Mouse (Mus musculus) MEL-GATA-1-ER (cell line): ENCODE measurements around the gene Gm28551.
A peak's percentile ranks its signal among the peaks of the same experiment; 100 is the strongest.
"Not testable (repeated sequence)": the region's sequence is repeated elsewhere in the genome, so short reads cannot be mapped to it uniquely, and the experiment has no call there.

Experiments used
- DNase-seq: peaks from one replicate; pipeline ENCODE4 v3.0.0-alpha.2; 2012; ENCODE audit warnings: low read depth; ENCODE audit errors: extremely low read depth

Gene Gm28551

GRCm38 (mm10) chr1:53352327-53353261, at the start of gene Gm28551, which contains the start of the genes Asdurf and Asnsd1:
Gene Gm28551 (minus strand): TSS chr1:53352667.
Gene Asdurf (minus strand): TSS chr1:53352619.
Gene Asnsd1 (minus strand): TSS chr1:53352752.
- DNase-seq, result peak; percentile 92

GRCm38 (mm10) chr1:53393936-53394760, 41.7 kb upstream of the Gm28551 start:
- not testable (repeated sequence) for DNase-seq

- no peak for DNase-seq
Observed at GRCm38 (mm10) chr1:53388762-53389161, 36.3 kb upstream of the Gm28551 start.

DNA sequence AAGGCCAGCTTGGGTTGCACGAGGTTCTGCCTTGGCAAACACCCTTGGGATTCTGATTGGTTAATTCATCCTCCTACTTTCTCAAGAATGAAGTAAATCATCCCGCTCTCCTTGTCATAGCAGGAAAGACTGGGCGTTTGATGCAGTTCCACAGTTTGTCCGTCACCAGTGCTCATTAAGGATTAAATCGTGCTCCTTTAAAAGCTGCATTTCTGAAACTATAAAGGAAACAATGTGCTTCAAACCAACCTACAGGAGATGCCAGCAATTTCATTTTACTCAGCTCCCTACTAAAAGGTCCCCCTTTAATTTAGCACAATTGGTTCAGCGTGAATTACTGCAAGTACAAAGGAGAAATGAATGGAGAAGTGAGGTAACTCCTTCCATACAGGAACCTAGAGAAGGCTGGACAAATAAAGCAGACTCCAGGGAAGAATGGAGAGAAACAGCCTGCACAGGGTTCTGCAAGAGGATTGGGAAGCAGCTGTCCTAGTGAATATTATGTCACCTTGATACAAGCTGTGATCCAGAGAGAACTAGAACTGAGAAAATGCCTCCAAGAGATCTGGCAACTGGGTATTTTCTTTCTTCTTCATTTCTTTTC, 31.7 kb upstream of the Gm28551 start:
- DNase-seq, result no peak

DNA sequence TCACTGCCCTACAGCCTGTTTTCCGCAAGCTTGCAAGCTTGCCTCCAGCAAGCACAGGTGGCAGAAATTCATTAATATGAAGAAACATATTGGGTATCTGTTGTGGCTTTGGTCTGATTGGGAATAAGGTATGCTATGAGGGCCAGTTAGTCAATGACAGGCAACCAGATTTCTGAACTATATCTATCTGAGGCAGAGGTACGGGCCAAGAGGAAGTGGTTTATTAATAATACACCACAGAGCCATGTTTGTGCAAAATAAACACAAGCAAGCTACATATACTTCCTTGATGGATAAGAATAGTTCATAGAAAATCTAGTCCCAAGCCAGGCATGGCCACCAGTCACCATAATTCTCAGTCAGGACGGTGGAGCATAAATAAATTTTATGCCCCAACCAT, 25.3 kb upstream of the Gm28551 start:
- DNase-seq, result no peak

DNA sequence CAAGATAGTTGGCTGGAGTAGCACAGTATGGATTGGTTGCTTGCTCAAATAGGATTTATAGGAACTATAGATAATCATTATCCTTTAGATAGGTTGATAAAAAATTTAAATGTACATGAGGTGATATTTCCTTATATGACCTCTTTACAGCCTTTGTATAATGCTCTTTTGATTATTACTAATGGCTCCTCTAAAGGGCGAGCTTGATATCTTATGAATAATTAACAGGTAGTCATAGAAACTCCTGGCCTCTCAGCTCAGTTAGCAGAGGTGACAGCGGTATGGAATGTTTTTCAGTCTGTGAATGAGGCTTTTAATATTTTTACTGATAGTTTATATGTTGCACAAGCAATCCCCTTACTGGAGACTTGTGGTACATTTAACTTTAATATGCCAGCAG, 23.5 kb upstream of the Gm28551 start:
- not testable (repeated sequence) for DNase-seq

DNA sequence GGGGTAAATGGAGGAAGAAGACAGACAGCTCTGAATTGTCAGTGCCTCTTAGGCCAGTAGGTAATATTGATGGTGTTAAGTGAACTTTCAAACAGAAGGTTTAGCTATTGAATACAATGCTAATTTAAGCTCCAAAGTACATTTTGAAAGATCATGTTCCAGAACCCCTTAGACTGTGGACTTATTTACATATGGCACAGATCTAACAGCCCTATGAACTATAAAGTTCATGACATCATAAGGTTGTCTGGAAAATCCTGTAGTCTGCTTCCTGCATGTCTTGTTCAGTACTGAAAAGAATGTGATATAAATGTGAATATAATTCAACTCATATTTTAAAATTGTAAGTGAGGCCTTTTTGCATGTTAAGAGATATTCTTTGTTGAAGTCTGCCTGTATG, 6.5 kb upstream of the Gm28551 start:
- DNase-seq, result no peak

GRCm38 (mm10) chr1:53341071-53341470, 11.4 kb downstream of the Gm28551 start:
- no peak for DNase-seq

- DNase-seq, result not testable (repeated sequence)
Observed at GRCm38 (mm10) chr1:53337403-53337802, 15.1 kb downstream of the Gm28551 start.

DNA sequence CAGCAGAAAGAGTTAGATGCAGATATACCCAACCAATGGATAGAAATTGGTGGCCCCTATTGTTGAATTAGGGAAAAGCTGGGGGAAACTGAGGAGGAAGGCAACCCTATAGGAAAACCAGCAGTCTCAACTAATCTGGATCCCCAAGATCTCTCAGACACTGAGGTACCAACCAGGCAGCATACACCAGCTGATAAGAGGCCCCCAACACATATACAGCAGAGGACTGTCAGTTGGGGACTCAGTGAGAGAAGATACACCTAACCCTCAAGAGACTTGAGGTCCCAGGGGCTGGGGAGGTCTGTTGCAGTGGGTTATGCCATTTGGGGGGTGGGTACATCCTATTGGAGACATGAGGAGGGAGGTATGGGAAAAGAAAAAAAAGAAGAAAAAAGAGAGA, 17.0 kb downstream of the Gm28551 start:
- DNase-seq, result no peak

DNA sequence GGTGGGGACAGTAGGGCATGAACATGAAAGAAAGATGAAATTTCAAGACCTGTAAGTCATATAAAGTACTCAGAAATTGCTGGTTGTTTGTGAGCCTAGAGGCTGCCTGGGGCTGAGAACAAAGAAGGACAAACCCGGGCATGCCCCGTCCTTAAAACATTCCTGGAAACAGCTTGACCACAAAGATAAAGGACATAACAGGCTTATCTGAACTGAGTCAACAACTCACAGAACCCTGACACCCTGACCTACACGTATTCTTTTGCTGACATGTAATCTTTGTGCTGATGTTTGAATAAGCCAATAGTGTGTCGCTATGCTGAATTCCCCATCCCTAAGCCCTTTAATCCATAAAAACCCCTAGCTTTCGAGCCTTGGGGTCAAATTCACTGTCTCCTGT, 18.9 kb downstream of the Gm28551 start:
- DNase-seq, result not testable (repeated sequence)

DNA sequence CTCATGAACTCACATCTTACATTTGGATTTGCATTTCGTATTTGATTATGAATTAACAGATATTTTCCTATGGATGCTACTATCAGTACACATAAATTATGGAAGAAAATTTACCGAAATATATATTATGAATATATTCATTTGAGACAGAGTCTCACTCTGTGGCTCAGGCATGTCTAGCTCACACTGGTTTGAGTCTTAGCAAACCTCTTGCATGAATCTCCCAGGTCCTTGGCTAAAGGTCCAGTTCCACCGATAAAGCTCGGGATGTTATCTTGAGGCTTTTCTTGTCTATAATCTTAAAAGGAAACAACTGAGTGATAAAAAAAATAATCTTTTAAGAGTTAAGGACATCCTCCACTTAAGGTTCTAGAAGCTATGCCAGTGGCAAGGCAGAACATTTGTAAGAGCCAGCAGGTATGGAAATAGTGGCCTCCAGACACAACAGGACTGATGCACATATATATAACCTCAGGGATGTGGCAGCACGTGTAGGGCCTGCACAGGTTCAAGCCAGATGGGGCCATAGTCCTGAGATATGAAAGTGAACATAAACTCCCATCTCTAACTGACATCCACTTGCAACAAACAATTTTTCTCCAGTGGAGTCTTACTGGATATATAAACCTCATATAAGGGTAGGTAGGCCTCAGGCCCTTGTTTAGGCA, 27.5 kb downstream of the Gm28551 start:
- DNase-seq, result no peak

DNA sequence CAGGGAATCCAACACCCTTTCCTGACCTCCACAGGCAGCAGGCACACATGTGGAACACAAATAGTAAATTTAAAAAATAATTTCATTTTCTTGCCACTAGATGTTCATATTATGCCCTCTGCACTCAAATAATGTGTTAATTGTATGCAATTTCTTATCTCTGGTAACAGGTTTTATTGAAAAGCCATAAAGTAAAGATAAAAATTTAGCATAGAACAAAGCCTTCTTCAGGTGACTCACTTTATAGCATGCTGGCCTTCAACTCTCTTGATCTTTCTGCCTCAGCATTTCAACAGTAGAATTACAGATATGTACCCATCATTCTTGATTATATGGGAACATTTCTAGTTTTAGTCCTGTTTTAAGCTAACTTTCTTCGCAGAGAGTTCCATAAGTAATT, 28.2 kb downstream of the Gm28551 start:
- DNase-seq, result no peak

- DNase-seq, result no peak
Observed at GRCm38 (mm10) chr1:53323254-53323653, 29.2 kb downstream of the Gm28551 start.

DNA sequence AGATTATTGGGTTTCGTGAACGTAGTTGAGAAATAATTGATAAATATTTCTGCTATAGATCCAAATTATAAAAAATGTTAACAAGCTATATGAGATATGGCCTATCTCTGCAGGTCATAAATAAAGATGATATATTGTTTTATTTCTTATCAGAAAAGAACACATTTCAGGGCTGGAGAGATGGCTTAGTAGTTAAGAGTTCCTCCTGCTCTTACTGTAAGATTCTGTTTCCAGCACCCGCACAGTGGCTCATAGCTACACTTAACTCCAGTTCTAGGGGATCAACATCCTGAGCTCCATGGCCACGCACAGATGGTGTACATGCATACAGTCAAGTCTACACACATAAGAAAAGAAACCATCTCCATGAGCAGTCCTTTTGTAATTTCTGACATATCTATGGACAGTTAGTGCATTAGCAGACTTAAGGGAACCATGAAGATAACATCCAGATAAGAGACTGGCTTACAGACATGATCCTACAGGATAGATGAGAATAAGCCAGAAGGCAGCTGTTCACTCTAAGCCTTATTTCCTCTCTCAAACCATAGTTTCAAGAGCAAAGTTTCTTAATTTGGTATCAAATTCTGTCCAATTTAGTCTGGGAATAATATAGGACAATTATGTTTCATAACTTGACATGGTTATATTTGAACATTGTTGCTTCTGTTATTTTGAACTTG, 30.7 kb downstream of the Gm28551 start:
- no peak for DNase-seq

GRCm38 (mm10) chr1:53312989-53313967, 39.2 kb downstream of the Gm28551 start, which contains the start of gene Osgepl1:
Gene Osgepl1 (plus strand): TSS chr1:53313624.
- peak; percentile 81 for DNase-seq

DNA sequence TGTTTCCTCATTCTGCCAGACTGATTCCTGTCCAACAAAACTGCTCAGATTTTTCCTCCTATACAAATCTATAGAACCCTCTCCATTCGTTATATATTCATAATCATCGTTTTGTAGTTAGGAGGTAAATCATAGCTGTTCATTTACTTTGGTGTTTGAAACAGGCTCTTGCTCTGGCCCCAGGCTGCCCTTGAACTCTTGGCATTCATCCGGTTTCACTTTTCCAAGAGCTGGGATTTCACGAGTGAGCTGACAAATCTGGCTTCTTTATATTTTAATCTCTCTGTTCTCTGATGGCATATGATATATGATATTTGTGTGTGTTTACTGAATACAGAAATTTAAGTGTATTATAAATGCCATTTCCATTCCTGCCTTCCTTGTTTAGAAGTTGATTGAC, 52.0 kb downstream of the Gm28551 start:
- DNase-seq, result no peak

GRCm38 (mm10) chr1:53296581-53297383, 55.7 kb downstream of the Gm28551 start, which contains the start of the genes Pms1, Ormdl1 and Gm28778:
Gene Pms1 (minus strand): TSS chr1:53297018.
Gene Ormdl1 (plus strand): TSS chr1:53297095.
Gene Gm28778 (plus strand): TSS chr1:53297111.
- DNase-seq, result peak; percentile 93
